Mouse (Mus musculus) urinary bladder, postnatal 4 days (tissue): ENCODE measurements around the gene Obsl1.
A peak's percentile ranks its signal among the peaks of the same experiment; 100 is the strongest.

ENCODE experiments used
- DNase-seq, 2 experiments: peaks; one replicate each; pipeline ENCODE4 v3.0.0; 2021 to 2022; ENCODE audit warnings: low spot score in 2 of 2

Gene Obsl1

DNA sequence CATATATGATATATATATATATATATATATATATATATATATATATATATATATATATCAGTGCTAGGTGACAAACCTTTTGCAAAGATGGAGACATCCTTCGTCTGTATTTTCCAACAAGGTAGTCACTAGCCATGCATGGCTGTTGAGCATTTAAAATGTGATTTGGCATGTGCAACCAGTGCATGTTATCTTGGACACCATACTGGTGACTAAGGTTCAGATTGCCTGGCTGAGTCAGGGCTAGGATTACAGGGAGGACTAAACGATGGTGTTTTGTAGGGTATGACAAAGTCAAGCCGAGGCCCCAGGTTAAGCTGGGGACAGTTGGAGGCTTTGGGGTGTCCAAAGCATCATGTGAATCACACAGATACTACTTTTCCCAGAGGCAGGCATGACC is 50.8 kb downstream of the Obsl1 start:
- no peak for DNase-seq

GRCm38 (mm10) chr1:75451900-75452299 is 54.4 kb downstream of the Obsl1 start:
- DNase-seq = no peak

DNA sequence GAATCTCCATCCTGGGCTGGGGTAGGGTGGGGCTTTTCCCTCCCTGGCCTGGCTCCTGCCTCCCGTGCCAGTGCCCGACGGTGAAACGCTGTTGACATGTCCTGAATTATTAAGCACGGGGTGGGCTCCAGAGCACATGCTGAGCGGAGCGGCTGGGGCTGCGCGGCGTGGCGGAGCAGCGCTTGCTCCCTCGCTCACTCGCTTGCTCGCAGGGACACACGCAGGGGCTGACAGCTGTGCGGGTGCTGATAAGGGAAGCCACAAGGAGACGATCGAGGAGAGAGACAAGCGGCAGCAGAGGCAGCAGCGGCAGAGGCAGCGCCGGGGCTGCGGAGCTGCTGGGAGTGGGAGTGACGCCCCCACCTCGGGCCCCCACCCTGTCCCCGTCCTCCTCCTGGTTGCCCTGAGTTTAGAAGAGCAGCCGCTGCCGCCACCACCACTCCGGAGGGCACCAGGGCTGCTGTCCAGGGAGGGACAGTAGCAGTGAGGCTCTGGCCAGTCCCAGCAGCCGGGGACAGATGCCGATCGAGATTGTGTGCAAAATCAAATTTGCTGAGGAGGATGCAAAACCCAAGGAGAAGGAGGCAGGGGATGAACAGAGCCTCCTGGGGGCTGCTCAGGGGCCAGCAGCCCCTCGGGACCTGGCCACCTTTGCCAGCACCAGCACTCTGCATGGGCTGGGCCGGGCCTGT is 55.8 kb downstream of the Obsl1 start, which contains the start of gene Asic4:
Gene Asic4 (plus strand): TSS at position 123 of the 692 bp plus-strand sequence.
- no peak for DNase-seq

- DNase-seq = no peak
Measured at GRCm38 (mm10) chr1:75449377-75450135, 56.7 kb downstream of the Obsl1 start.

- DNase-seq = no peak
Measured at GRCm38 (mm10) chr1:75448937-75449336, 57.3 kb downstream of the Obsl1 start.

DNA sequence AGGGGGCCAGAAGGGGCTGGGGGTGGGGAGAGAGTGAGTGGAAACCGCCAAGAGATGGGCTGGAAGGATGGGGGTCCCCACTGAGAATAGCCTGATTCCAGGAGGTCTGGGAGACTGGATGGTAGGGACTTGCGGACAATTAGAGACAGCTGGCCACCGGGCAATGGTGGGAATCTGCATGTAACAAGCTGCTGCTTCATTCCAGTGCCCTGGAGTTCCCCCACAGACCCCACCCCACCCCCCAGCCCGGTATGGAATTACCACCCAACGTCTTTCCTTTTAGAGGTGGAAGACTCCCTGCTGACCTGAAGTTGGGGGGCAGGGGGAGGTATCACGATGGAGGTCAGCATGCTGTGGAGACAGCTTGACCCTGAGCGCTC is 58.2 kb downstream of the Obsl1 start:
- DNase-seq = no peak

- DNase-seq = no peak
Measured at GRCm38 (mm10) chr1:75447265-75448051, 58.8 kb downstream of the Obsl1 start.

- DNase-seq = no peak
Measured at GRCm38 (mm10) chr1:75446656-75447055, 59.6 kb downstream of the Obsl1 start.

DNA sequence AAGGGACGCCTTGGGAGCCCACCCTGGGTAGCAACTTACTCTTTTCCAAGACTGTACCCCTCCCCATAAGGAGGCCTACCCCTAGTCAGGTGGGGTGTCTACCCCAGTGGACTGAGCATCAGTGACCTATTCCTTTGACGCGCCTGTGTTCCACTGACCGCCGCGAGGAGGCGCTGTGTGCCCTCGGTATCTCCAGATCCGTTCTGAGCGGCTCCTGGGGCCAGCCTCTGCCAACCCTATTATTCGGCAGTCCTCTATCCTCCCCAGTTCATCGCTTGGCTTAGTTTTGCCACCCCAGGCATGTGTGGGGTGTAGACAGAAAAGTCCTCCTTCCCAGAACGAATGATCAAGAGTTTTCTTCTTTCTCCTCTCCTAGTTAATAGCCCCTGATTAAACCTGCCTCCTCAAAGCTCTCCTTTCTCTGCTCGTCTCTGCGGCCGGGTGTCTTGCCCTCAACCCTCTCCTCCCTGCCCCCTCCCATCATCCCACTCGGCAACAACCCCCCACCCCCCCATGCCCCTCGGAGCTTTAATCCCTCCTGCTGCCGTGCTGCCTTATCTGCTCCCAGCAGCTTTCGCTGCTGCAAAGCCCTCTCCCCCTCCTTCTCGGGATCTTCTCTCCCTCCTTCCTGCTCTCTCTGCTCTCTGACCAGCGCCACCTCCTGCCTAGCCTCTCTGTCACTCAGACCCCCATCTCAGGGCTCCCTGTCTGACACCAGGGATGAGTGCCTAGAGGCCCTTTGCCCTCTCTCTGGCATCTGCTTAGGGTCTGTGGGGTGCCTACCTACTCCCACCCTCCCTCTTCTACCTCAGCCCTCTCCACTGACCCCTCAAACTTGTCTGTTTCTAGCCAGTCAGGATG is 60.3 kb downstream of the Obsl1 start:
- DNase-seq = peak; percentile 65 to 85

GRCm38 (mm10) chr1:75445141-75445701 is 61.0 kb downstream of the Obsl1 start:
- DNase-seq = no peak

GRCm38 (mm10) chr1:75444208-75444607 is 62.0 kb downstream of the Obsl1 start:
- DNase-seq = no peak

GRCm38 (mm10) chr1:75443247-75444024 is 62.8 kb downstream of the Obsl1 start:
- DNase-seq = no peak

DNA sequence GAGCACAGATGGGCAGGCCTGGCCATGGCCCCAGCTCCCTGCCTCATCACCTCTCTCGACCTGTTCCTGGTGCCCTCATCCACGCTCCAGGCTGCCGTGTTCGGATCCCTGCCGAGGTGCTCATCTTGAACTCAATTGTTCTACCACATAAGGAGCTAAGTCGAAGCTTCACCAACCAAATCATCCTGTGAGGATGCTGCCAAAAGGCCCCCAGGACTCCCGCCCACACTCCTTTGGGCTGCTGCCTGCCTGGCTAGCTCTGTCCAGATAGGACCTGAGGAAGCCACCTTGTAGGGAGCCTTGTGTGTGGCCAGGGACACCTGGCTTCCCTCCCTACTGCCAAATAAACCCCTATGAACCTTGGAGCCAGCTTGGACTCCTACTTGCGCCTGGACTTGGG is 63.4 kb downstream of the Obsl1 start:
- DNase-seq = no peak

DNA sequence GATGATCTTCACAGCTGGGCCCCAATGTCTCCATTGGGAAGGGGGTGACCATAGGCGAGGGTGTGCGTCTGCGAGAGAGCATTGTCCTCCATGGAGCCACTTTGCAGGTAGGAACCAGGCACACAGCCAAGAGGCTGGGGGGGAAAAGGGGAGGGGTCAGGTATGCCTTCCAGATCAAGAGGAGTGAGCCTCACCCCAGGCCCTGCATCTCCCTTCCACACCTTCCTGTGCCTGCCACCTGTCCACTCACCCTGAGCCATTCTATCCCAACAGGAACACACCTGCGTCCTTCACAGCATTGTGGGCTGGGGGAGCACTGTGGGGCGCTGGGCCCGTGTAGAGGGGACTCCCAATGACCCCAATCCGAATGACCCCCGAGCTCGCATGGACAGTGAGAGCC is 64.1 kb downstream of the Obsl1 start:
- DNase-seq = no peak

DNA sequence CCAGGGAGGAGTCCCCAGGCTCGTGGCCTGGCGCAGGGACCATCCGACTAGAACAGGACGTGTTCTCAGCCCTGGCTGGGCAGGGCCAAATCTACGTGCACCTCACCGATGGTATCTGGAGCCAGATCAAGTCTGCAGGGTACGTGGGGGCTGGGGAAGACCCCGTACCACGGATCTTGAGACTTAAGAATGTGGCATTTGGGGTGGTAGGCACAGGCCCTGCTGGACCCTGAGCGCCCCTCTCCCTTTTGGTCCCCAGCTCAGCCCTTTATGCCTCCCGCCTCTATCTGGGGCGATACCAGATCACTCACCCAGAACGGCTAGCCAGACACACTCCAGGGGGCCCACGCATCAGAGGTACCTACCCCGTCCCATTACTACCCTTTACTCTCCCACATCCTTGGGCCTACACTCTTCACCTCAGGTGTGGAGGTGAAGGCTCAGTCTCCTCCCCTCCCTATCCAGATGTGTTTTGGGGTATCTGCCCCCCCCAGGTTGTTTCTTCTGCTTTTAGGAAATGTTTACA is 64.7 kb downstream of the Obsl1 start:
- DNase-seq = no peak

- no peak for DNase-seq
Measured at GRCm38 (mm10) chr1:75440661-75441060, 65.6 kb downstream of the Obsl1 start.

DNA sequence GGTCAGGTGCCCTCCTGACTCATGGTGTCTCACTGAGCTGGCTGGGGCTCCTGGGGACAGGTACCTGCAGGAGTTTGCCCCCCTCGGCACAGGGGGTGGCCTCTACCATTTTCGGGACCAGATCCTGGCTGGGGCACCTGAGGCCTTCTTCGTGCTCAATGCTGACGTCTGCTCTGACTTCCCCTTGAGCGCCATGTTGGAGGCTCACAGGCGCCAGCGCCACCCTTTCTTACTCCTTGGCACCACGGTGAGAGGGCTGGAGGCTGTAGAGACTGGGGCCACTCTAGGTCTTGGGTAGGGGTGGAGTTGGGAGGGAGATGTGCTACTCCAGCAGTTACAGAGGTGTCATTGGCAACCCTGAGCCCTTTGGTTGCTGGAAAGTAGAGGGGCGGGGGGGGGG is 67.5 kb downstream of the Obsl1 start:
- DNase-seq = no peak

DNA sequence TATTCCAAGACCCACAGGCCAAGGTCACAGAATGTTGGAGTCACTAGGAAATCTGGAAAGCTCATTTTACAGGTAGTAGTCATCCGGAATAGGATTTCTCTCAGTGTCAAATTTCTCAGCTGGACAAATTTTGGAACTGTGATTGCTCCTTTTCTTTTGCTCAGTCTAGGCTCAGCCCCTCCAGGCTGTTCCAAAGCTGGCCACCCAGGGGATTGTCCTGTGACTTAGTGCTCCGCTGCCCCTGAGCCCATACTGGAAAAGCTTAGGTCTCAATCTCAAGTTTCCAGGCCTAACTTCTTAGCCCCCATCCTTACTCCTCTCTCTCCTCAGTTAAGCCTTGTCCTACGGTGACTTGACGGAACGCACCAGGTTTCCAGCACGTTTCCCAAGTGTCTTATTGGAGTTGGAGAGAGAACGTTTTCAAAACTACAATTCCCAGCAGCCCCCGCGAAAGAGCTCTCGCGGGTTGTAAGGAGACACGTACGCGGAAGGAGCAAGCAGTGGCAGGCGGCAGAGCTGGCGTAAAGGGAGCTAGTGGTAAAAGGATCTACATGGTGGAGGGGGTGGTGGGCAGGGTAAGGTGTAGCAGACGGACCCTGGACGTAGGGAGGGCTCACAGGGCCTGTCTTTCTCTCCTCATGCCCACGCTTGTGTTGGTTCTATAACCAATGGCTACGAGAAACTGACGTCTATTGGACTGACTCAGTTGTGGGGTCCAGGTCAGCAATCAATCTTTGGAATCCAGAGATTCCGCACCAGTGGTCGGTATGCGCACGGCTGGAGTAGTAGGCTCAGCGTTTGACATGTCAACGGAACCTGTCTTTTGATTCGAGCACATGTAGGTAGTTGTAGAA is 70.5 kb downstream of the Obsl1 start, which contains the start of gene Gmppa:
Gene Gmppa (plus strand): TSS at position 456 of the 854 bp plus-strand sequence.
- DNase-seq = peak; percentile 69 to 82
